Mouse (Mus musculus): Measurements from ENCODE around the gene Tmem216. TPM values are rescaled to one million over a fixed set of nuclear protein-coding genes. Genes with fewer than 3 reads are reported as not detected.
A peak's percentile ranks its signal among the peaks of the same experiment; 100 is the strongest.

Gene Tmem216
- total and polyA plus RNA-seq, 3 experiments, result 5.5 to 13.0 (median 5.8) TPM

DNA sequence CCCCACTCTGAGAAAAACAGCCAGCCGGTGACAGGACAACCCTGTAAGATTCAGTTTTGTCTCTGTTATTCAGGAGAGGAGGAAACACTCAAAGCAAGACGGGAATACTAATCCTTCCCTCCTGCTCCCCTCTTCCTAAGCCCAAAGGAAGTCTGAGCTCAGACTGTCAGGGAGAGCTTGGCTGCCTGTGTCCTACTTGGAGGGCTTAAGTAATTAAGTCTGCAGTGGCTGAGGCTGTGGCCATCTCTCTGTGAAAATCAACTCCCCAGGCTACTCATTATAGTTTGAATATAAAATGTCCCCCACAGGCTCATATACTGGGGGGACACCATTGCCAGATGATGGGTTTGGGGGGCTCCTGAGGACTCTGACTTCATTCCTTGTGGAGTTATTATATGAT, 59.1 kb downstream of the Tmem216 start:
- no peak overlapping the region for H3K4me3 ChIP-seq
- H3K9ac ChIP-seq (ENCODE audit: low read depth, low read length), result no peak overlapping the region
- no peak for DNase-seq
- H3K79me2 ChIP-seq (replicated peaks; ENCODE audit: control insufficient read depth, insufficient read depth, low read length), result no peaks in the 10 kb centered on the region
- intact Hi-C loops (cut with DNase I), result no loop called here
- no peak for TF ChIP-seq EP300 (IDR thresholded peaks at IDR 0.05; ENCODE audit: insufficient read depth, low read depth, low read length)
- no peak for TF ChIP-seq POLR2A (IDR thresholded peaks at IDR 0.05; ENCODE audit: insufficient read depth, low read depth, low read length)
- no peak for TF ChIP-seq CTCF (IDR thresholded peaks at IDR 0.05)
- no peaks in the 10 kb centered on the region for H3K4me1 ChIP-seq (ENCODE audit: control insufficient read depth, insufficient read depth, low read length)
- no peaks in the 10 kb centered on the region; the same call in 1 of the 2 replicates for H3K27me3 ChIP-seq (ENCODE audit: control insufficient read depth, insufficient read depth, low read length)
- 47% methylated on average over 2 of the region's 2 CpGs for WGBS
- H3K36me3 ChIP-seq (ENCODE audit: control insufficient read depth, insufficient read depth, low read length), result no peaks in the 10 kb centered on the region
- no peak overlapping the region for H3K27ac ChIP-seq

DNA sequence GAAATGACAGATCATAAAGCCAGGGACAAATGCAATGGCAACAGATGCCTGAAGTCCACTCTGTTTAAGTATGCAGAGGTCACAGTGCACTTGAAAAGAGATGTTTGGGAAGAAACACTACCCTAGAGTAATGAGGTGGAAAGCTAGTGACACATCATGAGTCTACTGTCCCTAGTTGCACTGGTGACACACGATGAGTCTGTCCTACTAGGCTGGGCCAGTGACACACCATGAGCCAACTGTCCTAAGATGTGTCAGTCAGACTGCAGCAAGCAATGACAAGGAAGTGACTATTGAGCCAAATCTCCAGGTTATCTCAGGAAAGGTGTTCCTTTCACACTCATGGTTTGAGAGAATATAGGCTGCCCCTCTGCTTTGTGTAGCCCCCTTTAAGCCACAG, 60.4 kb downstream of the Tmem216 start:
- Histone ChIP-seq H3K79me2 (replicated peaks; ENCODE audit: control insufficient read depth, insufficient read depth, low read length) (no peaks in the 10 kb centered on the region), H3K36me3 (ENCODE audit: control insufficient read depth, insufficient read depth, low read length) (no peaks in the 10 kb centered on the region), H3K4me1 (ENCODE audit: control insufficient read depth, insufficient read depth, low read length) (no peaks in the 10 kb centered on the region), H3K9ac (ENCODE audit: low read depth, low read length) (no peak overlapping the region), H3K27me3 (ENCODE audit: control insufficient read depth, insufficient read depth, low read length) (no peaks in the 10 kb centered on the region; the same call in 1 of the 2 replicates), H3K27ac (no peak overlapping the region), H3K4me3 (no peak overlapping the region)
- 92% methylated on average over 1 of the region's 1 CpGs for WGBS
- DNase-seq, result no peak
- TF ChIP-seq POLR2A (IDR thresholded peaks at IDR 0.05; ENCODE audit: insufficient read depth, low read depth, low read length) (no peak), EP300 (IDR thresholded peaks at IDR 0.05; ENCODE audit: insufficient read depth, low read depth, low read length) (no peak), CTCF (IDR thresholded peaks at IDR 0.05) (no peak)
- intact Hi-C loops (cut with DNase I), result no loop called here

DNA sequence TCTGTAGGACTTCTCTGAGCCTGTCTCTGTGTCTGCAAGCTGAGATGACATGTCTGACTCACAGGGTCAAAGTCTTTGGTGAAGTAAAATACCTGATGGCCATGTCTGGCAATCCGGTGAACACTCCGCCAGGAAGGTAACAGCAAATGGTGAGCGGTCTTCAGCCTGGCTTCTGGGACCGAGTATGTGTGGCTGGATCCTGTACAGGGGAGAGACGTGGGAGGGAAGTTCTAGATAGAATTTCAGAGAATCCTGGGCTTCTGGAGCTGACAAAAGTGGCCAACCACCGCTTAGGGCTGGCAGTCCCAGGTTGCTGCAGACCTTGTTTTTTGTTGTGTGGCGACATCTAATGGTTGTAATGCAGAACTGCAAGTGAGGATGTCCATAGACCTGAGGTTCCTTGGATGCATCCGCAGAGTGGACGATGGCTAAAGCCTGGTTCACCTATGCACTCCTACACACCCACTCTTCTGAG, 69.7 kb downstream of the Tmem216 start:
- no peaks in the 10 kb centered on the region for H3K79me2 ChIP-seq (replicated peaks; ENCODE audit: control insufficient read depth, insufficient read depth, low read length)
- H3K27ac ChIP-seq, result no peak overlapping the region
- H3K27me3 ChIP-seq (ENCODE audit: control insufficient read depth, insufficient read depth, low read length), result no peaks in the 10 kb centered on the region
- no peaks in the 10 kb centered on the region for H3K4me1 ChIP-seq (ENCODE audit: control insufficient read depth, insufficient read depth, low read length)
- DNase-seq, result peak; percentile 31 to 35
- intact Hi-C loops (cut with DNase I), result loop anchor here (1.0 to 2.0 kb wide), 3 partner anchors 37 to 228 kb away; no protein-coding TSS in a partner anchor
- 23% methylated on average over 9 of the region's 9 CpGs for WGBS
- H3K36me3 ChIP-seq (ENCODE audit: control insufficient read depth, insufficient read depth, low read length), result no peaks in the 10 kb centered on the region
- H3K4me3 ChIP-seq, result no peak overlapping the region
- peak; percentile 89 for TF ChIP-seq EP300 (IDR thresholded peaks at IDR 0.05; ENCODE audit: insufficient read depth, low read depth, low read length)
- TF ChIP-seq CTCF (IDR thresholded peaks at IDR 0.05), result peak; percentile 95
- TF ChIP-seq POLR2A (IDR thresholded peaks at IDR 0.05; ENCODE audit: insufficient read depth, low read depth, low read length), result no peak
- no peak overlapping the region for H3K9ac ChIP-seq (ENCODE audit: low read depth, low read length)

Other genes with a start within 250 kb of the Tmem216 start
- gene Syt7, start 167.1 kb downstream of the Tmem216 start, total RNA-seq (2021), result 10 to 100 TPM; 35.7 to 38.6 TPM
- gene Syt7, start 167.1 kb downstream of the Tmem216 start, polyA plus RNA-seq (2012; rRNA removed), result 17.6 and 20.1 TPM in 2 replicates
- gene Lrrc10b, start 98.8 kb downstream of the Tmem216 start, total RNA-seq (2021), result 1 to 10 TPM; 1.7 to 2.3 TPM
- gene Lrrc10b, start 98.8 kb downstream of the Tmem216 start, polyA plus RNA-seq (2012; rRNA removed), result 0.12 and 1.2 TPM in 2 replicates
- under 1 TPM; 0.16 to 0.29 TPM for gene Ppp1r32, start 73.3 kb downstream of the Tmem216 start, total RNA-seq (2021)
- 0.20 and 1.1 TPM in 2 replicates for gene Ppp1r32, start 73.3 kb downstream of the Tmem216 start, polyA plus RNA-seq (2012; rRNA removed)
- 10 to 100 TPM; 23.8 to 25.2 TPM for gene Cpsf7, start 31.0 kb downstream of the Tmem216 start, total RNA-seq (2021)
- 20.6 and 37.7 TPM in 2 replicates for gene Cpsf7, start 31.0 kb downstream of the Tmem216 start, polyA plus RNA-seq (2012; rRNA removed)
- gene Sdhaf2, start 30.1 kb downstream of the Tmem216 start, total RNA-seq (2021), result 10 to 100 TPM; 65.5 to 77.9 TPM
- 45.7 and 74.6 TPM in 2 replicates for gene Sdhaf2, start 30.1 kb downstream of the Tmem216 start, polyA plus RNA-seq (2012; rRNA removed)
- gene Cyb561a3, start 20.9 kb upstream of the Tmem216 start, total RNA-seq (2021), result 10 to 100 TPM; 11.3 TPM
- gene Cyb561a3, start 20.9 kb upstream of the Tmem216 start, polyA plus RNA-seq (2012; rRNA removed), result 24.3 and 32.2 TPM in 2 replicates
- 1 to 10 TPM; 1.9 to 2.7 TPM for gene Tmem138, start 21.1 kb upstream of the Tmem216 start, total RNA-seq (2021)
- gene Tmem138, start 21.1 kb upstream of the Tmem216 start, polyA plus RNA-seq (2012; rRNA removed), result 6.2 and 6.7 TPM in 2 replicates
- 100 to 1,000 TPM; 133 to 153 TPM for gene Ddb1, start 49.1 kb upstream of the Tmem216 start, total RNA-seq (2021)
- 71.1 and 114 TPM in 2 replicates for gene Ddb1, start 49.1 kb upstream of the Tmem216 start, polyA plus RNA-seq (2012; rRNA removed)
- 1 to 10 TPM; 8.2 to 9.6 TPM for gene Tkfc, start 49.4 kb upstream of the Tmem216 start, total RNA-seq (2021)
- 7.4 and 9.1 TPM in 2 replicates for gene Tkfc, start 49.4 kb upstream of the Tmem216 start, polyA plus RNA-seq (2012; rRNA removed)
- not detected for gene Vwce, start 78.0 kb upstream of the Tmem216 start, total RNA-seq (2021)
- not detected in 2 replicates for gene Vwce, start 78.0 kb upstream of the Tmem216 start, polyA plus RNA-seq (2012; rRNA removed)
- not detected for gene Pga5, start 121.8 kb upstream of the Tmem216 start, total RNA-seq (2021)
- not detected in 2 replicates for gene Pga5, start 121.8 kb upstream of the Tmem216 start, polyA plus RNA-seq (2012; rRNA removed)
- 10 to 100 TPM; 18.6 to 20.7 TPM for gene Vps37c, start 132.5 kb upstream of the Tmem216 start, total RNA-seq (2021)
- 23.7 and 24.6 TPM in 2 replicates for gene Vps37c, start 132.5 kb upstream of the Tmem216 start, polyA plus RNA-seq (2012; rRNA removed)
- under 1 TPM; 0.11 to 0.26 TPM for gene Cd5, start 182.8 kb upstream of the Tmem216 start, total RNA-seq (2021)
- gene Cd5, start 182.8 kb upstream of the Tmem216 start, polyA plus RNA-seq (2012; rRNA removed), result 0.35 and 0.80 TPM in 2 replicates

All from heart, adult 2 months (tissue).